Mouse (Mus musculus) midbrain, embryonic 13.5 days (tissue): ENCODE results near the gene Esrra. TPM values are rescaled to one million over a fixed set of nuclear protein-coding genes. Genes with fewer than 3 reads are reported as not detected.

Experiments
- ATAC-seq: fragments of 200-750 bp; cut with Nextera tagmentation; 2 replicates; pipeline ENCODE4 v1.8.0; 2017; ENCODE audit warnings: mild to moderate bottlenecking, moderate TSS enrichment, moderate library complexity
- H3K27ac ChIP-seq: fragments of 300-500 bp; sonication (generic); 2 replicates; pipeline ENCODE4 v1.5.1; 2015; ENCODE audit warnings: inconsistent platforms, mild to moderate bottlenecking, moderate library complexity
- H3K27me3 ChIP-seq: fragments of 300-500 bp; sonication (generic); 2 replicates; pipeline ENCODE4 v1.6.1; 2015; ENCODE audit warnings: mild to moderate bottlenecking, inconsistent platforms
- H3K36me3 ChIP-seq: fragments of 300-500 bp; sonication (generic); 2 replicates; pipeline ENCODE4 v1.6.1; 2015; ENCODE audit warnings: mild to moderate bottlenecking, inconsistent platforms
- H3K4me1 ChIP-seq: fragments of 300-500 bp; sonication (generic); replicated peaks from 2 replicates; pipeline ENCODE4 v1.6.1; 2015; ENCODE audit warnings: inconsistent platforms
- H3K4me2 ChIP-seq: fragments of 300-500 bp; sonication (generic); replicated peaks from 2 replicates; pipeline ENCODE4 v1.6.1; 2015; ENCODE audit warnings: moderate library complexity, mild to moderate bottlenecking, inconsistent platforms
- H3K4me3 ChIP-seq: fragments of 300-500 bp; sonication (generic); replicated peaks from 2 replicates; pipeline ENCODE4 v1.5.1; 2015; ENCODE audit warnings: mild to moderate bottlenecking, inconsistent platforms
- H3K9ac ChIP-seq: fragments of 300-500 bp; sonication (generic); replicated peaks from 2 replicates; pipeline ENCODE4 v1.6.1; 2015; ENCODE audit warnings: mild to moderate bottlenecking, inconsistent platforms
- H3K9me3 ChIP-seq: fragments of 300-500 bp; sonication (generic); 2 replicates; pipeline ENCODE4 v1.6.1; 2016; ENCODE audit warnings: mild to moderate bottlenecking, inconsistent platforms
- WGBS: fragments of 180-500 bp; shearing (Covaris S2); methylation state at CpG from one replicate; pipeline ENCODE4 v1.1.7; 2015; 5-methylcytosine and 5-hydroxymethylcytosine counted together
- microRNA-seq: library from miRNA; unstranded; fragments of <30 nt; microRNA quantifications from one replicate; pipeline ENCODE4, GENCODE M21; 2016
- polyA plus RNA-seq: library from polyadenylated mRNA; unstranded; fragments of >200 nt; fragmentation: Nextera tagmentation; extraction: Ambion mirVana; gene quantifications from 2 replicates; pipeline ENCODE4 v1.2.1, GENCODE M21; 2015

The Esrra gene
- polyA plus RNA-seq, 1 experiment from 2014 or later = 18.3 TPM

- Histone ChIP-seq H3K27me3 (no peaks in the 10 kb centered on the region), H3K9ac (no peak overlapping the region), H3K27ac (no peak overlapping the region), H3K9me3 (no peaks in the 10 kb centered on the region), H3K4me1 (no peaks in the 10 kb centered on the region), H3K36me3 (no peaks in the 10 kb centered on the region), H3K4me3 (no peak overlapping the region), H3K4me2 (no peak overlapping the region)
- no peak for ATAC-seq
- WGBS = 67% methylated on average over 5 of the region's 5 CpGs
Observed at GRCm38 (mm10) chr19:6871574-6872271, 49.9 kb downstream of the Esrra start.

- no peak for ATAC-seq
- Histone ChIP-seq H3K9me3 (no peaks in the 10 kb centered on the region), H3K27ac (no peak overlapping the region), H3K4me1 (no peaks in the 10 kb centered on the region), H3K9ac (no peak overlapping the region), H3K36me3 (no peaks in the 10 kb centered on the region), H3K27me3 (no peaks in the 10 kb centered on the region), H3K4me2 (no peak overlapping the region), H3K4me3 (no peak overlapping the region)
- 18% methylated on average over 5 of the region's 5 CpGs for WGBS
Observed at GRCm38 (mm10) chr19:6869355-6869754, 52.3 kb downstream of the Esrra start.

- WGBS = 95% methylated on average over 4 of the region's 4 CpGs
- Histone ChIP-seq H3K9me3 (no peaks in the 10 kb centered on the region), H3K27ac (no peak overlapping the region), H3K4me2 (no peak overlapping the region), H3K4me3 (no peak overlapping the region), H3K4me1 (no peaks in the 10 kb centered on the region), H3K9ac (no peak overlapping the region), H3K36me3 (no peaks in the 10 kb centered on the region), H3K27me3 (no peaks in the 10 kb centered on the region)
- no peak for ATAC-seq
Observed at GRCm38 (mm10) chr19:6861451-6861850, 60.2 kb downstream of the Esrra start.

Small RNAs within 50 kb of the gene (microRNA-seq; reads per million reads assigned to microRNA genes)
- gene Mir6990 = 1.9 reads per million

Other genes with a start within 250 kb of the Esrra start
- 4.9 and 5.4 TPM in 2 replicates for gene Rps6ka4, start 81.2 kb downstream of the Esrra start, polyA plus RNA-seq
- gene Ccdc88b, start 63.6 kb downstream of the Esrra start, polyA plus RNA-seq = 0.22 and 0.51 TPM in 2 replicates
- 136 and 139 TPM in 2 replicates for gene Trmt112, start 12.1 kb downstream of the Esrra start, polyA plus RNA-seq
- gene Prdx5, start 11.7 kb downstream of the Esrra start, polyA plus RNA-seq = 231 and 236 TPM in 2 replicates
- 0.55 TPM in 1 of 2 replicates, not detected in the other for gene Catsperz, start 3.6 kb upstream of the Esrra start, polyA plus RNA-seq
- 0.28 and 0.79 TPM in 2 replicates for gene Kcnk4, start 12.7 kb upstream of the Esrra start, polyA plus RNA-seq
- 75.5 and 84.3 TPM in 2 replicates for gene Bad, start 20.0 kb upstream of the Esrra start, polyA plus RNA-seq
- 46.1 and 50.3 TPM in 2 replicates for gene Gpr137, start 20.7 kb upstream of the Esrra start, polyA plus RNA-seq
- 116 and 151 TPM in 2 replicates for gene Ppp1r14b, start 53.2 kb upstream of the Esrra start, polyA plus RNA-seq
- 9.6 and 11.6 TPM in 2 replicates for gene Plcb3, start 54.7 kb upstream of the Esrra start, polyA plus RNA-seq
- 88.5 and 100 TPM in 2 replicates for gene Fkbp2, start 58.7 kb upstream of the Esrra start, polyA plus RNA-seq
- gene Vegfb, start 65.8 kb upstream of the Esrra start, polyA plus RNA-seq = 23.2 and 28.3 TPM in 2 replicates
- gene Dnajc4, start 70.8 kb upstream of the Esrra start, polyA plus RNA-seq = 24.2 and 25.4 TPM in 2 replicates
- gene Nudt22, start 74.3 kb upstream of the Esrra start, polyA plus RNA-seq = 20.2 and 21.7 TPM in 2 replicates
- gene Trpt1, start 74.3 kb upstream of the Esrra start, polyA plus RNA-seq = 15.6 and 15.8 TPM in 2 replicates
- gene Fermt3, start 97.7 kb upstream of the Esrra start, polyA plus RNA-seq = 3.9 and 4.8 TPM in 2 replicates
- gene Stip1, start 118.2 kb upstream of the Esrra start, polyA plus RNA-seq = 258 and 273 TPM in 2 replicates
- 2.9 and 3.0 TPM in 2 replicates for gene Macrod1, start 135.0 kb upstream of the Esrra start, polyA plus RNA-seq
- 8.3 and 9.2 TPM in 2 replicates for gene Flrt1, start 183.9 kb upstream of the Esrra start, polyA plus RNA-seq